Mouse (Mus musculus) midbrain, embryonic 15.5 days (tissue): ENCODE results near the gene Trip11. TPM values are rescaled to one million over a fixed set of nuclear protein-coding genes. Genes with fewer than 3 reads are reported as not detected.

Source experiments
- ATAC-seq: fragments of 200-750 bp; cut with Nextera tagmentation; replicated peaks from 2 replicates; pipeline ENCODE4 v1.8.0; 2017; ENCODE audit warnings: moderate TSS enrichment
- H3K27ac ChIP-seq: fragments of 300-500 bp; sonication (generic); 2 replicates; pipeline ENCODE4 v1.5.1; 2015; ENCODE audit warnings: mild to moderate bottlenecking, inconsistent platforms
- H3K27me3 ChIP-seq: fragments of 300-500 bp; sonication (generic); replicated peaks from 2 replicates; pipeline ENCODE4 v1.6.1; 2015; ENCODE audit warnings: inconsistent platforms
- H3K36me3 ChIP-seq: fragments of 300-500 bp; sonication (generic); replicated peaks from 2 replicates; pipeline ENCODE4 v1.6.1; 2015; ENCODE audit warnings: inconsistent platforms
- H3K4me1 ChIP-seq: fragments of 300-500 bp; sonication (generic); 2 replicates; pipeline ENCODE4 v1.6.1; 2015; ENCODE audit warnings: inconsistent platforms
- H3K4me2 ChIP-seq: fragments of 300-500 bp; sonication (generic); 2 replicates; pipeline ENCODE4 v1.6.1; 2015; ENCODE audit warnings: inconsistent platforms, mild to moderate bottlenecking, moderate library complexity
- H3K4me3 ChIP-seq: fragments of 300-500 bp; sonication (generic); 2 replicates; pipeline ENCODE4 v1.5.1; 2015; ENCODE audit warnings: mild to moderate bottlenecking, inconsistent platforms
- H3K9ac ChIP-seq: fragments of 300-500 bp; sonication (generic); 2 replicates; pipeline ENCODE4 v1.6.1; 2015; ENCODE audit warnings: mild to moderate bottlenecking, inconsistent platforms
- H3K9me3 ChIP-seq: fragments of 300-500 bp; sonication (generic); 2 replicates; pipeline ENCODE4 v1.6.1; 2016; ENCODE audit warnings: inconsistent platforms
- WGBS: fragments of 180-500 bp; shearing (Covaris S2); methylation state at CpG from one replicate; pipeline ENCODE4 v1.1.7; 2015; ENCODE audit warnings: mixed read lengths; 5-methylcytosine and 5-hydroxymethylcytosine counted together
- polyA plus RNA-seq: library from polyadenylated mRNA; unstranded; fragments of >200 nt; fragmentation: Nextera tagmentation; extraction: Ambion mirVana; gene quantifications from 2 replicates; pipeline ENCODE4 v1.2.1, GENCODE M21; 2015

Trip11 gene
- polyA plus RNA-seq, 1 experiment from 2014 or later, result 26.5 TPM

DNA sequence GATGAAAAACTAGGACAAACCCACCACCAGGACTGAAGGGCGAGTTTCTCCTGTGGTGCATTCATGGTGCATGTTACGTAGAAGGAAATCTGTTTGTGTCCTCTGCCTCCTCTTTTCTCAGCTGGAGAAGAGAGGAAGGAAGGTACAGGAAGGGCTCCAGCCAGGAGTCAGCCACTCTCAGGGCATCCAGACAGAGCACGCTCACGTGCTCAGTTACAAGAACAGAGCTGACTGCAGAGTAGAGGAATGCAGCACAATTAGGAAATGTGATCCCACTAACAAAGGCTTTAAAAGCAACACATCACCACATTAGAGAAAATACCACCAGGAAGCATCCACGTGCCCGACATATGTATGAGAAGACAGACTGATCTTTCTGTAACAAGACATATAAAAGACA is 9.2 kb upstream of the Trip11 start:
- no peak overlapping the region for H3K4me3 ChIP-seq
- no peaks in the 10 kb centered on the region for H3K27me3 ChIP-seq
- H3K9ac ChIP-seq, result no peak overlapping the region
- H3K4me2 ChIP-seq, result no peak overlapping the region
- no peaks in the 10 kb centered on the region for H3K4me1 ChIP-seq
- H3K27ac ChIP-seq, result no peak overlapping the region
- no peaks in the 10 kb centered on the region for H3K9me3 ChIP-seq
- peaks cover 11% of the 10 kb centered on the region; the same call in 1 of the 2 replicates for H3K36me3 ChIP-seq
- ATAC-seq, result no peak
- 85% methylated on average over 6 of the region's 6 CpGs for WGBS

DNA sequence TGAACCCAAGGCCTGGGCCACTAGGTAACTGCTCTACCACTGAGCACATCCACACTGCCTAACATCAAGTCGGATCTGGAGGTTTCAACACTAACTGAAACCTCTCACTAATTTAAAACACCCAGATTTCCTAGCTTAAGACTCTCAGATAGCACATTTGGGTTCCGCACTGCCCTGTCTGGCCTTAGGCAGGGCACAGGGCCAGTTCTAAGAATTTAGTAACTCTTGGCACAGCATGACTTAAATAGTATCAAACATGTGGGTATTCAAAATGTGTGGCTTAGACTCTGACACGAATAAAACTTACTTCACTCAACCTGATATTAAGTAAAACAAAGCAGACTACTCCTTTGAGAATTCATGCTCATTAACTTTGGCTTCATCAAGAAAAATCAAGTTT is 6.8 kb upstream of the Trip11 start:
- Histone ChIP-seq H3K9ac (no peak overlapping the region), H3K4me3 (no peak overlapping the region), H3K4me1 (no peaks in the 10 kb centered on the region), H3K27me3 (no peaks in the 10 kb centered on the region), H3K27ac (no peak overlapping the region), H3K4me2 (no peak overlapping the region), H3K36me3 (peaks cover 3% of the 10 kb centered on the region; the same call in 1 of the 2 replicates), H3K9me3 (no peaks in the 10 kb centered on the region)
- no peak for ATAC-seq
- 92% methylated on average over 3 of the region's 3 CpGs for WGBS

GRCm38 (mm10) chr12:101917165-101917564 is 4.1 kb upstream of the Trip11 start:
- no peaks in the 10 kb centered on the region for H3K36me3 ChIP-seq
- ATAC-seq, result no peak
- peaks cover 8% of the 10 kb centered on the region for H3K4me1 ChIP-seq
- H3K4me3 ChIP-seq, result no peak overlapping the region
- H3K9me3 ChIP-seq, result no peaks in the 10 kb centered on the region
- no peak overlapping the region for H3K9ac ChIP-seq
- H3K27ac ChIP-seq, result no peak overlapping the region
- no peaks in the 10 kb centered on the region for H3K27me3 ChIP-seq
- H3K4me2 ChIP-seq, result no peak overlapping the region

DNA sequence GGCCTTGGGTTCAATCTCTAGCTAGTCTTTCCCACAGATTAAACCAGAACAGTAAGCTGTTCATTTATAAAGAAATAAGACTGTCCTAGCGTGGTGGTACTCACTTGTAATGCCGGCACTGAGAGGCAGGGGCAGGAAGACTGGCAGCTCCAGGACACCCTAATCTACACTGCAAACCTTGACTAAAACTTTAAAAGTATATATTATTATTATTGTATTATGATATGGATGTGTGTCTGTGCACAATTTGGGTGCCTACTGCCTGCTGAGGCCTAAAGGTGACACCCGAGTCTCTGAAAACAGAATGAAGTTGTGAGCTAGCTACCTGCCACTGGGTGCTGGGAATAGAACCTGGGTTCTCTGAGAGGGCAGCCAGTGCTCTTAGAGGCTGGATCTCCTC is 1.7 kb downstream of the Trip11 start:
- Histone ChIP-seq H3K9me3 (no peaks in the 10 kb centered on the region), H3K27ac (no peak overlapping the region), H3K36me3 (0 out of 2 replicates have a peak, but pooled peaks cover 7% of the 10 kb centered on the region), H3K4me1 (peaks cover 27% of the 10 kb centered on the region), H3K4me3 (no peak overlapping the region), H3K4me2 (peak overlapping the region; percentile 88), H3K27me3 (no peaks in the 10 kb centered on the region), H3K9ac (no peak overlapping the region)
- ATAC-seq, result no peak
- WGBS, result 86% methylated on average over 3 of the region's 3 CpGs

DNA sequence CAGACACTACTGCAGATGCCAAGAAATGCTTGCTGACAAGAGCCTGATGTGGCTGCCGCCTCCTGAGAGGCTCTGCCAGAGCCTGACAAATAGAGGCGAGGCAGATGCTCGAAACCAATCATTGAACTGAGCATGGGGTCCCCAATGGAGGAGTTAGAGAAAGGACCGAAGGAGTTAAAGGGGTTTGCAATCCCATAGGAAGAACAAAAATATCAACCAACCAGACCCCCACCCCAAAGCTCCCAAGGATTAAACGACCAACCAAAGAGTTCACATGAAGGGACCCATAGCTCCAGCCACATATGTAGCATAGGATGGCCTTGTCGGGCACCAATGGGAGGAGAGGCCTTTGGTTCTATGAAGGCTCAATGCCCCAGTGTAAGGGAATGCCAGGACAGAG is 2.7 kb downstream of the Trip11 start:
- no peak overlapping the region for H3K4me2 ChIP-seq
- H3K9me3 ChIP-seq, result no peaks in the 10 kb centered on the region
- no peak for ATAC-seq
- no peak overlapping the region for H3K27ac ChIP-seq
- H3K4me3 ChIP-seq, result no peak overlapping the region
- 93% methylated on average over 6 of the region's 6 CpGs for WGBS
- H3K27me3 ChIP-seq, result no peaks in the 10 kb centered on the region
- 0 out of 2 replicates have a peak, but pooled peaks cover 7% of the 10 kb centered on the region for H3K36me3 ChIP-seq
- peaks cover 27% of the 10 kb centered on the region for H3K4me1 ChIP-seq
- no peak overlapping the region for H3K9ac ChIP-seq

DNA sequence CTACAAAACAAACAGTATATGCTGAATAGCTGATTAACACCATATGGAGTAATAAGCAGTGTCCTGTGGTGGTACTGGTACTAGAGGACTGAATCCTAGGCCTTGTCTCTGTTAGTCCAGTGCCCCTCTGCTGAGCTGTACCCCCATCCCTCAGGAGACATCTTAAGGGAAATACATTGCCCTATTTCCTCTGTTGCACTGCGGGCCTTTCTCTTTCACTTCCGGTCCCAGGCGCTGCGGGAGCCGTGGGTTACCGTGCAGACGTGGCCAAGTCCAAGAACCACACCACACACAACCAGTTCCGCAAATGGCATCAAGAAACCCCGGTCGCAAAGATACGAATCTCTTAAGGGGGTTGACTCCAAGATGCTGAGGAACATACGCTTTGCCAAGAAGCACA is 7.2 kb downstream of the Trip11 start:
- Histone ChIP-seq H3K27ac (no peak overlapping the region), H3K27me3 (no peaks in the 10 kb centered on the region), H3K4me2 (no peak overlapping the region), H3K9ac (no peak overlapping the region), H3K4me3 (no peak overlapping the region), H3K36me3 (peaks cover 7% of the 10 kb centered on the region; the same call in 1 of the 2 replicates), H3K4me1 (peaks cover 5% of the 10 kb centered on the region; the same call in 1 of the 2 replicates), H3K9me3 (no peaks in the 10 kb centered on the region)
- 92% methylated on average over 12 of the region's 12 CpGs for WGBS
- ATAC-seq, result no peak

DNA sequence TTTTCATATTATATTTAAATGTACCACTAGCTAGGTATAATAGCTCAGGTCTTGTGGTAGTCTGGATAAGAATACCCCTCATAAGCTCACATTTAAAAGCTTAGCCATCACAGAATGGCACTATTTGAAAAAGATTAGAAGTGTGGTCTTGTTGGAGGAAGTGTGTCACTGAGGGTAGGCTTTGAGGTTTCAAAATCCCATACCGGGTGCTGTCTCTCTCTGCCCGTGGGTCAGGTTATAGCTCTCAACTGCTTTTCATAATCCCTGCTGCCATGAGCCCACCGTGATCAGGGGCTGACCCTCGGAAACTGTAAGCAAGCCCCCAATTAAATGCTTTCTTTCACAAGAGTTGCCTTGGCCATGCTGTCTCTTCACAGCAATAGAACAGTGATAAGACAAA is 8.2 kb downstream of the Trip11 start:
- Histone ChIP-seq H3K4me2 (no peak overlapping the region), H3K9ac (no peak overlapping the region), H3K9me3 (no peaks in the 10 kb centered on the region), H3K27me3 (no peaks in the 10 kb centered on the region), H3K4me3 (no peak overlapping the region), H3K27ac (no peak overlapping the region), H3K36me3 (peaks cover 7% of the 10 kb centered on the region; the same call in 1 of the 2 replicates), H3K4me1 (no peaks in the 10 kb centered on the region)
- no peak for ATAC-seq
- WGBS, result 85% methylated on average over 4 of the region's 4 CpGs

DNA sequence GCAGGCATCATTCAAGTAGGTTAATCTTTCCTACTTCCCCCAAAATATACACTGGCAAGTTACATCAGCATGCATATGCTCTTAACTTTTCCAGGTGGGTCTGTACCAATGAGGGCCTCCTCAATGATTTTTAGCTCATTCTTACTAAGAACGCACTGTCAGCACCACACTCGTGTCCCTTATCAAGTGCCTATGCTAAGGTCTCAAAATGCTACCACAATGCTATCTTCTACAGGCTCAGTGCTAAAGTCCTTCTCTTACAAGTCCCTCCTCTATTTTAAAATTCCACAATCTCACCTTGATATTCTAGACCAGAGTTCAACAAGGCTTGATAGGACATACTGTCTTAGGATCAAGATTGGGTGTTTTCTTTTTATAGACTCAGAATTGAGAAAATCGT is 8.9 kb downstream of the Trip11 start:
- Histone ChIP-seq H3K9me3 (no peaks in the 10 kb centered on the region), H3K9ac (no peak overlapping the region), H3K27me3 (no peaks in the 10 kb centered on the region), H3K36me3 (peaks cover 7% of the 10 kb centered on the region; the same call in 1 of the 2 replicates), H3K4me3 (no peak overlapping the region), H3K27ac (no peak overlapping the region), H3K4me1 (no peaks in the 10 kb centered on the region), H3K4me2 (no peak overlapping the region)
- WGBS, result 96% methylated on average over 3 of the region's 3 CpGs
- no peak for ATAC-seq

- no peaks in the 10 kb centered on the region; the same call in 1 of the 2 replicates for H3K36me3 ChIP-seq
- no peak for ATAC-seq
- H3K9me3 ChIP-seq, result no peaks in the 10 kb centered on the region
- no peak overlapping the region for H3K4me3 ChIP-seq
- no peaks in the 10 kb centered on the region for H3K4me1 ChIP-seq
- H3K4me2 ChIP-seq, result no peak overlapping the region
- 85% methylated on average over 2 of the region's 2 CpGs for WGBS
- H3K27ac ChIP-seq, result no peak overlapping the region
- no peak overlapping the region for H3K9ac ChIP-seq
- no peaks in the 10 kb centered on the region for H3K27me3 ChIP-seq
Measured at GRCm38 (mm10) chr12:101899671-101900245, 13.3 kb downstream of the Trip11 start.

GRCm38 (mm10) chr12:101898966-101899365 is 14.1 kb downstream of the Trip11 start:
- ATAC-seq, result no peak
- H3K27me3 ChIP-seq, result no peaks in the 10 kb centered on the region
- no peak overlapping the region for H3K4me2 ChIP-seq
- H3K27ac ChIP-seq, result no peak overlapping the region
- no peak overlapping the region for H3K9ac ChIP-seq
- H3K9me3 ChIP-seq, result no peaks in the 10 kb centered on the region
- 96% methylated on average over 8 of the region's 8 CpGs for WGBS
- no peaks in the 10 kb centered on the region; the same call in 1 of the 2 replicates for H3K36me3 ChIP-seq
- no peaks in the 10 kb centered on the region for H3K4me1 ChIP-seq
- no peak overlapping the region for H3K4me3 ChIP-seq

DNA sequence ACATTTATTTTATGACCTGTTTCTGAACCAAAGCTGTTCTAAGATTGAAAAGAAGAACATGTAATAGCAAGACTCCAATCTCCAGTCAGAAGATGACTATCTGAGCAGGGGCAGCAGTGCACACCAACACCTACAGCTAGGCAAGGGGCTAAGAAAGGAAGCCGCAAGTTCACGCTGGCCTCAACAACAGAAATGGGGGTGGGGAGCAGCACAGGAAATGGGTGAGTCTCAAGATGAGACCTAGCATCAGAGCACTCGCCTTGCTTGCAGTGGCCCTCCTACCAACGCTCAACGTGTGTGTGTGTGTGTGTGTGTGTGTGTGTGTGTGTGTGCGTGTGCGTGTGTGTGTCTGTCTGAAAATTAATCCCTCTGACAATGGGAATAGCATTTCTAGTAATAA is 16.0 kb downstream of the Trip11 start:
- Histone ChIP-seq H3K9me3 (no peaks in the 10 kb centered on the region), H3K4me2 (no peak overlapping the region), H3K27me3 (no peaks in the 10 kb centered on the region), H3K4me3 (no peak overlapping the region), H3K4me1 (no peaks in the 10 kb centered on the region), H3K36me3 (peaks cover 13% of the 10 kb centered on the region), H3K9ac (no peak overlapping the region), H3K27ac (no peak overlapping the region)
- WGBS, result 87% methylated on average over 7 of the region's 7 CpGs
- ATAC-seq, result no peak

GRCm38 (mm10) chr12:101893296-101893695 is 19.8 kb downstream of the Trip11 start:
- Histone ChIP-seq H3K9me3 (no peaks in the 10 kb centered on the region), H3K4me1 (no peaks in the 10 kb centered on the region), H3K27ac (no peak overlapping the region), H3K36me3 (peaks cover 27% of the 10 kb centered on the region), H3K27me3 (no peaks in the 10 kb centered on the region), H3K4me3 (no peak overlapping the region), H3K4me2 (no peak overlapping the region), H3K9ac (no peak overlapping the region)
- no peak for ATAC-seq
- 87% methylated on average over 8 of the region's 8 CpGs for WGBS

GRCm38 (mm10) chr12:101892832-101893231 is 20.2 kb downstream of the Trip11 start:
- no peaks in the 10 kb centered on the region for H3K4me1 ChIP-seq
- peaks cover 27% of the 10 kb centered on the region for H3K36me3 ChIP-seq
- H3K4me2 ChIP-seq, result no peak overlapping the region
- no peak overlapping the region for H3K4me3 ChIP-seq
- no peak for ATAC-seq
- H3K9ac ChIP-seq, result no peak overlapping the region
- no peaks in the 10 kb centered on the region for H3K27me3 ChIP-seq
- no peak overlapping the region for H3K27ac ChIP-seq
- 96% methylated on average over 2 of the region's 2 CpGs for WGBS
- H3K9me3 ChIP-seq, result no peaks in the 10 kb centered on the region
